Mouse (Mus musculus) gastrocnemius, postnatal 36 days (tissue): ENCODE results near the gene Calr3. TPM values are rescaled to one million over a fixed set of nuclear protein-coding genes. Genes with fewer than 3 reads are reported as not detected.

ENCODE experiments used
- DNase-seq, 2 experiments: peaks; one replicate each; pipeline ENCODE4 v3.0.0; 2022
- intact Hi-C: fragments of 180-260 bp; cut with DNase I; formaldehyde crosslinking; loops from one replicate; pipeline ENCODE4 v1.15.1; 2025
- total RNA-seq, 2 experiments: library from RNA; stranded (reverse); gene quantifications; 2 replicates each; pipeline ENCODE4 v1.2.3; 2021

The Calr3 gene
- total RNA-seq, 2 experiments from 2014 or later = 2.9 to 3.3 TPM

DNA sequence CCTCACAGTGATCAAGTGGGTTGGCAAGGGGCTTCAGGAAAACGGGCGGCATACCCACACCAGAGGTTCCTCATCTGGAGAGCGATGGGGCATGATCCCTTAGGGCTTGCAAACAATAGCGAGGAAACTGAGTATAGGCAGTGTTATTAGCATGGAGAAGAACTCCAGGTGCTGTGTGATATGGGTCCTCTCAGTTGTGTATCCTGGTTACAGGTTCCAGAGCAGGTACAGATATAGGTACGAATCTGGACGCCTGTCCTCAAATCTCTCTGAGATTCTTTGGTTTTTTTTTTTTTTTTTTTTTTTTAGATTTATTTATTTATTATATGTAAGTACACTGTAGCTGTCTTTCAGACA is 302 bp upstream of the Calr3 start:
- intact Hi-C loops = no loop called here
- DNase-seq = no peak

GRCm38 (mm10) chr8:72438248-72439015 is 5.2 kb downstream of the Calr3 start:
- intact Hi-C loops = no loop called here
- no peak for DNase-seq

GRCm38 (mm10) chr8:72434952-72435351 is 8.7 kb downstream of the Calr3 start:
- intact Hi-C loops = no loop called here
- peak in 1 of 2 experiments; percentile 25 for DNase-seq

DNA sequence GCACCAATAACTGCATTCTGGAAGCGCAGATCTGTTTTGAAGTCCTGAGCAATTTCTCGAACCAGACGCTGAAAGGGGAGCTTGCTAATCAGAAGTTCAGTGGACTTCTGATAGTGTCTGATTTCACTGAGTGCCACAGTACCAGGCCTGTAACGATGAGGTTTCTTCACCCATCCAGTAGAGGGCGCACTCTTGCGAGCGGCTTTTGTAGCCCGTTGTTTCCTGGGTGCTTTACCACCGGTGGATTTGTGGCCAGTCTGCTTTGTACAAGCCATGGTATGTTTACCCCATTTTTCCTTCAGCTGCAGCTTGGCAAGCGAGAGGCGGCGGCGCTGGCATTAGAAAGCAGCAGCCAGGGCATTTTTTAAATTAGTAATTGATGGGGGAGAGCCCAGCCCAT is 14.0 kb downstream of the Calr3 start:
- intact Hi-C loops = no loop called here
- DNase-seq = peak in 1 of 2 experiments; percentile 11

DNA sequence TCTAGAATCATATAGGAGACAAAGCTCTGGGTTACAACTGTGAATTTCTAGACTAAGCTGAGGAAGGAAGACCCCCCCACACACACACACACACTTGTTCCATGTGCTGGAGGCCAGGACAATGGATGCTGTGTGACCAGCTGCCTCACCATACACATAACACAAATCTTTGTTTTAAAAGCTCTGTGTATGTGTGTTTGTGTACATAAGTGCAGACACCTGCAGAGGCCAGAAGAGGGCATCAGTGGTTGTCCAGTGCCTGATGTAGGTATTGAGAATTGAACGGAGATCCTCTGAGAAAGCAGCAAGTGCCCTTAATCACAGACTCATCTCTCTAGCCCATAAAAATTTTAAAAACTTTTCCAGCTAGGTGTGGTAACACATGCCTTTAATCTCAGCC is 20.7 kb downstream of the Calr3 start:
- no peak for DNase-seq
- intact Hi-C loops = no loop called here

GRCm38 (mm10) chr8:72421362-72422335 is 22.0 kb downstream of the Calr3 start, which contains the start of gene Eps15l1:
TSS of gene Eps15l1 (minus strand) at chr8:72421460.
- peak; percentile 97 to 98 for DNase-seq
- intact Hi-C loops = no loop called here

GRCm38 (mm10) chr8:72420571-72421361 is 22.9 kb downstream of the Calr3 start:
- intact Hi-C loops = no loop called here
- peak in 1 of 2 experiments; percentile 17 for DNase-seq

DNA sequence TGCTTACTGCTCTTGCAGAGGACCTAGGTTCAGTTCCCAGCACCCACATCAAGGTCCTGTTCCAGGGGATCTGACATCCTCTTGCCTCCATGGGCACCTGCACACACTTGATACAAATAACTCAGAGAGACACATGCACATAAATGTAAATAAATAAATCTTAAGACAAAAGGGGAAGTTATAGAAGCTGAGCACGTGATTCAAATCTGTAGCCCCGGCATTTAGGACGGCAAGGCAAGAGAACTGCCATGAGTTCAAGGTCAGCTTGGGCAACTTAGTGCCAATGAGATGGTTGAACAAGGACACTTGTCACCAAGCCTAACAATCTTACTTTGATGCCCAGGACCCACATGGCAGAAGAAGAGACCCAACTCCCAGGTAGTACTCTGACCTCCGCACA is 25.6 kb downstream of the Calr3 start:
- intact Hi-C loops = no loop called here

GRCm38 (mm10) chr8:72415252-72415651 is 28.4 kb downstream of the Calr3 start:
- DNase-seq = no peak
- intact Hi-C loops = no loop called here

More for the DNA sequence above, 25.6 kb downstream of the Calr3 start:
- no peak for DNase-seq

GRCm38 (mm10) chr8:72413839-72414238 is 29.8 kb downstream of the Calr3 start:
- intact Hi-C loops = no loop called here
- no peak for DNase-seq

- intact Hi-C loops = no loop called here
- no peak for DNase-seq
Measured at GRCm38 (mm10) chr8:72409443-72409842, 34.2 kb downstream of the Calr3 start.

DNA sequence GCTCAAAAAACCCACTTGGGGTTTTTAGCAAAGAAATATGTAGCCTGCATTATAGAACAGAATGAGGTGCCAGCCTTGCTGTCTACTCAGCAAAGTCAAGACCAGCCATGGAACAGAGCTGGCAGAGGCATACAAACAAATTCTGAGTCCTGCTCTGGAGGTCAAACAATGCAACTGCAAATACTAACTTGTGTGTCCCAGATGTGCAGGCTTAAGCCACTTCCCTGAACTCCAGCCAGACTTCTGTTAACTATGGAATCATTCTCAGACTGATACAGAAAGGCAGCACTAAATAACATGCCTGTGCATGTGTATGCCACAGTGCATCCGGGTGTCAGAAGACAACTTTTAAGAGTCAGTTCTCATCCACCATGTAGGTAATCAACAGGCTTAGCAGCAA is 35.8 kb downstream of the Calr3 start:
- intact Hi-C loops = no loop called here
- no peak for DNase-seq

- DNase-seq = no peak
Measured at GRCm38 (mm10) chr8:72402981-72403380, 40.7 kb downstream of the Calr3 start.

DNA sequence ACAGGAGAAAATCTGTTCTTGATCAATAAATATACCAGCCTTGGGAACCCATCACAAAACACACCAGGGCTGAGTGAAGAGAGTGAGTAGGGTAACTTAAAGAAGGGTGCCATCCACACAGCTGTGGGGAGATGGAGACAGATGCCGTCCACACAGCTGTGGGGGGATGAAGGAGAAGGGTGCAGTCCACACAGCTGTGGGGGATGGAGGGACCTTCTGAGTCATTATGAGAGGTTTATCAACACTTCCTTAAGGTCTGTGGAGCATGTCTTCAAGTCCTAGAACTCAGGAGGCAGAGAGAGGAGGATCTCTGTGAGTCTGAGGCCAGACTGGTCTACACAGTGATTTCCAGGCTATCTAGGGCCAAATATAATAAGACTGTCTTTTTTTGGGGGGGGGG is 42.3 kb downstream of the Calr3 start:
- intact Hi-C loops = no loop called here
- no peak for DNase-seq

More at GRCm38 (mm10) chr8:72402981-72403380, 40.7 kb downstream of the Calr3 start:
- intact Hi-C loops = no loop called here

DNA sequence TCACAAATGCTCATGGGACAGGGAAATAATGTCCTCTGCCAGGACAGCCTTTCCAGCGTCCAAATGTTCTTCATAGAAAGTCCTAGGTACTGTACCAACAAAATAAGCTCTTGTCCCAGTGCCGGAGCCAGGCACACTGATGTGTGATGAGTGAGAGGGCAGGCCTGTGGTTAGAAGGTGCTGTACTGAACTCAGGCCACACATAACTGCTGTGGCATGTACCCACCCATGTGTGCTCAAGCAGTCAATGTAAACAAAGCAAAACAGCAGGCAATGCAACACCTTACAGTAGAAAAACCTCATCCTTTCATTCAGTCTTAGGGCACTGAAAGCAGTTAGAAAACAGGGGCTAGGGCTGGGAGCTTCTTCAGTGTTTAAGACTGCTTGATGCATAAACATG is 57.9 kb downstream of the Calr3 start:
- no peak for DNase-seq
- intact Hi-C loops = no loop called here

- no peak for DNase-seq
- intact Hi-C loops = no loop called here
Measured at GRCm38 (mm10) chr8:72382395-72382794, 61.3 kb downstream of the Calr3 start.

DNA sequence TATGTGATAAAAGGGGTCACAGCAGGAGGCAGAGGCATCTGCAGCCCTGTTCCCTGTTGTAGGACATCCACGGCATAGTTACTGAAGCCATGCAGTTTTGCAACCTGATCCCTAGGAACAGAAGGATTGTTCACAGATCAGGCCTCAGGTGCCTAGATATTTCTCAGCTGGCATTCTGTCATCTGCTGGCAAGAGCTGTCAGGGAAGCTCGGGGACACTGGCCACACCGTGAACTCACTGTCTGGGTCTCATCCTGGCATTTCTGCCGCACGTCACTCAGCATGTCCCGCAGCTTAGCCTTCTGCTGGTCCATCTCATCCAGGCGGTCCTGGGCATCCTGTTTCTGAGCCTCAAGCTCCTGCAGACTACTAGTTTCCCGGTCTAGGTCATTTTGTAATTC is 63.0 kb downstream of the Calr3 start:
- intact Hi-C loops = no loop called here
- no peak for DNase-seq

DNA sequence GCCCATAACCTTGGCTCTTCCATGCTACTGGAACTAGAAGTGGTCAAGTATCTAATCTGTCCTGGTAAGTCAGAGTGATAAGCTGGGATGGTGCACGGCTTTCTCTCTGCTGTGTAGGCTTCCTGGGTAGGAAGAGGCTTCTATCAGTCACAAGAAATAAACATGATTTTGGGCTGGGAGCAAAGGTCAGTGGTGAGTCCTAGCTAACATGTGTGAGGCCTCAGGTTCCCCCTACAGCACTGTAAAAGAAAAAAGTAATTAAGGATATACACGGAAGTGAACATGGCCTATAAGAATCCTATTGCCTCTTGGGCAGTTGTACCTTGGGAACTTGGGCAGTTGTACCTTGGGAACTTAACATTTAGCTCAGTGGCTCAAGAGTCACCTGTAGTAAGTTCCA is 66.8 kb downstream of the Calr3 start:
- intact Hi-C loops = no loop called here
- no peak for DNase-seq

DNA sequence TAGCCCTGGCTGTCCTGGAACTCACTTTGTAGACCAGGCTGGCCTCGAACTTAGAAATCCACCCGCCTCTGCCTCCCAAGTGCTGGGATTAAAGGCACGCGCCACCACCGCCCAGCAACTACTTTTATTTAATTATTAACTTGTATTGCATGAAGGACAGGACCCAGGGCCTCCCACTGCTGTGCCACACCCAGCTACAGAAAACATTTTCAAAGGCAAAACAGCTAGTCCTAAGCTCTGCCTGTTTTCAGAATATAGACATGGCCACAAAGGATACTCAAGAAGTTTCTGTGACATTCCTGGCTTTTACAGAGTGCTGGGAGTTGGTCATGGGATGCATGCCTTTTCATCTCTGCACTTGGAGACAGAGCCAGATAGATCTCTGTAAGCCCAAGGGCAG is 67.4 kb downstream of the Calr3 start:
- no peak for DNase-seq
- intact Hi-C loops = no loop called here

- intact Hi-C loops = no loop called here
- DNase-seq = no peak
Measured at GRCm38 (mm10) chr8:72375161-72375560, 68.5 kb downstream of the Calr3 start.
